Mouse (Mus musculus) kidney, embryonic 14.5 days (tissue): ENCODE data around the gene Slc22a13. TPM values are rescaled to one million over a fixed set of nuclear protein-coding genes. Genes with fewer than 3 reads are reported as not detected.

ENCODE experiments used
- ATAC-seq: fragments of 200-750 bp; cut with Nextera tagmentation; 2 replicates; pipeline ENCODE4 v1.8.0; 2017; ENCODE audit warnings: moderate number of reproducible peaks, mild to moderate bottlenecking, moderate TSS enrichment, moderate library complexity; ENCODE audit not compliant: low FRiP score, low TSS enrichment
- H3K27ac ChIP-seq: fragments of 300-500 bp; sonication (generic); 2 replicates; pipeline ENCODE4 v1.5.1; 2014; ENCODE audit warnings: low read depth, mild to moderate bottlenecking, low read length, moderate library complexity, mixed read lengths
- H3K27me3 ChIP-seq: fragments of 300-500 bp; sonication (generic); 2 replicates; pipeline ENCODE4 v1.6.1; 2014; ENCODE audit warnings: mild to moderate bottlenecking, low read length; ENCODE audit not compliant: control insufficient read depth, insufficient read depth
- H3K36me3 ChIP-seq: fragments of 300-500 bp; sonication (generic); 2 replicates; pipeline ENCODE4 v1.6.1; 2014; ENCODE audit warnings: low read length, mixed read lengths; ENCODE audit not compliant: control insufficient read depth, insufficient read depth
- H3K4me1 ChIP-seq: fragments of 300-500 bp; sonication (generic); 2 replicates; pipeline ENCODE4 v1.6.1; 2014; ENCODE audit warnings: low read length, mixed read lengths; ENCODE audit not compliant: control insufficient read depth, insufficient read depth
- H3K4me2 ChIP-seq: fragments of 300-500 bp; sonication (generic); replicated peaks from 2 replicates; pipeline ENCODE4 v1.6.1; 2014; ENCODE audit warnings: low read depth, mild to moderate bottlenecking, low read length
- H3K4me3 ChIP-seq: fragments of 300-500 bp; sonication (generic); 2 replicates; pipeline ENCODE4 v1.5.1; 2014; ENCODE audit warnings: mild to moderate bottlenecking, low read length
- H3K9ac ChIP-seq: fragments of 300-500 bp; sonication (generic); 2 replicates; pipeline ENCODE4 v1.6.1; 2014; ENCODE audit warnings: low read depth, mild to moderate bottlenecking, low read length, moderate library complexity
- H3K9me3 ChIP-seq: fragments of 300-500 bp; sonication (generic); 2 replicates; pipeline ENCODE4 v1.6.1; 2016; ENCODE audit warnings: low read length; ENCODE audit not compliant: control insufficient read depth
- WGBS: fragments of 180-500 bp; shearing (Covaris S2); extraction: QIAGEN DNeasy Blood & Tissue Kit; methylation state at CpG from one replicate; pipeline ENCODE4 v1.1.7; 2014; 5-methylcytosine and 5-hydroxymethylcytosine counted together
- polyA plus RNA-seq: library from polyadenylated mRNA; unstranded; fragments of >200 nt; fragmentation: Nextera tagmentation; extraction: Ambion mirVana; gene quantifications from 2 replicates; pipeline ENCODE4 v1.2.1, GENCODE M21; 2014

The Slc22a13 gene
- polyA plus RNA-seq, 1 experiment from 2014 or later, result 0.93 TPM

DNA sequence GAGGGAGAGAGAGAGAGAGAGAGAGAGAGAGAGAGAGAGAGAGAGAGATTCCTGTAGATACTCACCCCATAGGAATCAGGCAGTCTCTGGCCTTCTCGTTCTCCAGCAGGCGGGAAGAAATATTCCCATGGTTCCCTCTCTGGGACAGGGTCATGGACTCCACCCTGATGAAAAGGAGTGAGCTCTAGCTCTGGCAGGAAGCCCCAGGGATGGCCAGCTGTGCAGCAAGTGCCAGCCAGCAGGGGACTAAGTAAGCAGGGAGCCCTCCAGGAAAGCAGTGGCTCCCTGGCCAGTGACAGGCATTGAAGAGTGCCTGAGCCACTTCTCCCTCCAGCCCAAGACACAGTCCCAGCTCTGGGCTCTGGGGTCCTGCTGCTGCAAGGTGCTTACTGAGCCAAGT is 57.1 kb downstream of the Slc22a13 start:
- Histone ChIP-seq H3K4me2 (no peak overlapping the region), H3K4me3 (no peak overlapping the region), H3K36me3 (no peaks in the 10 kb centered on the region), H3K27me3 (no peaks in the 10 kb centered on the region), H3K4me1 (no peaks in the 10 kb centered on the region), H3K9ac (no peak overlapping the region), H3K9me3 (no peaks in the 10 kb centered on the region), H3K27ac (no peak overlapping the region)
- 56% methylated on average over 2 of the region's 2 CpGs for WGBS
- no peak for ATAC-seq

DNA sequence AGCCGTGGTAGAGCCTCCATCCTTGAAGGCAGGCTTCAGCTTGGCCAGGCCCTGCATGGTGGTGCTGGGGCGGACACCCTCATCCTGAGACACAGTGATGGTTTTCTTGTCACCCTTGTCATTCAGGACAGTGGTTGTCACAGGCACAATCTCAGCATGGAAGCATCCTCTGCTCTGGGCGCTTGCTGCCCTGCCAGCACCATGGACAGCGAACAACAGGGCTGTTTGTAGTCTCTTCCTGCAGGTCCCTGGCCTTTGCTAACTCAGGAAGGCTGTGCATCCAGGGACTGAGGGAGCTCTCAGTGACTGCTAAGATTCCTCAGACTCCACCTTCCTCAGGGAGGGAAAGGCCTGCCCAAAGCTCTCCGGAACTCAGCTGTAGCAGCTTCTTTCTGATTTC is 59.3 kb downstream of the Slc22a13 start:
- H3K27me3 ChIP-seq, result no peaks in the 10 kb centered on the region
- H3K9me3 ChIP-seq, result no peaks in the 10 kb centered on the region
- no peaks in the 10 kb centered on the region for H3K36me3 ChIP-seq
- no peak overlapping the region for H3K27ac ChIP-seq
- WGBS, result 20% methylated on average over 5 of the region's 5 CpGs
- ATAC-seq, result no peak
- no peak overlapping the region for H3K4me2 ChIP-seq
- no peak overlapping the region for H3K4me3 ChIP-seq
- H3K9ac ChIP-seq, result no peak overlapping the region
- no peaks in the 10 kb centered on the region for H3K4me1 ChIP-seq

- no peak for ATAC-seq
- no peaks in the 10 kb centered on the region for H3K36me3 ChIP-seq
- no peaks in the 10 kb centered on the region for H3K4me1 ChIP-seq
- WGBS, result 76% methylated on average over 13 of the region's 13 CpGs
- no peaks in the 10 kb centered on the region for H3K27me3 ChIP-seq
- no peak overlapping the region for H3K27ac ChIP-seq
- no peak overlapping the region for H3K9ac ChIP-seq
- H3K4me2 ChIP-seq, result no peak overlapping the region
- no peaks in the 10 kb centered on the region for H3K9me3 ChIP-seq
- H3K4me3 ChIP-seq, result no peak overlapping the region
Observed at GRCm38 (mm10) chr9:119146098-119146770, 62.7 kb downstream of the Slc22a13 start.

DNA sequence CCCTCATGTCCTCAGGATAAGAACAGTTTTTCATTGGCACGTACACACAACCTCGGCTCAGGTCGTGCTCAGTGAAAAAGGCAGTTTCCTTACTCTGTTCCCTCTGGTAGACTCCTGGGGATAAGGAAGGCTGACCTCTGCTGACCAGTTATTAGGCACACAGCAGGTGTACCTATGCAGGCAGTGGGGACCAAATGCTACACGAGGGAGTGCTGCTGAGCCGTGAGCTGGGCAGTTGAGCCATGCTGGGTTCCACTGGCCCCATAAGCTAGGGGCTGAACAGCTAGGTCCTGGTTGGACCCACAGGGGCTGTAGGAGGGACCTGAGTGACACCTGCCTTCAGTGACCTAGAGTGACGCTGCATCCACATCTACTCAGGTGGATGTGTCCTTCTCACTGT is 63.3 kb downstream of the Slc22a13 start:
- Histone ChIP-seq H3K9ac (no peak overlapping the region), H3K4me3 (no peak overlapping the region)

DNA sequence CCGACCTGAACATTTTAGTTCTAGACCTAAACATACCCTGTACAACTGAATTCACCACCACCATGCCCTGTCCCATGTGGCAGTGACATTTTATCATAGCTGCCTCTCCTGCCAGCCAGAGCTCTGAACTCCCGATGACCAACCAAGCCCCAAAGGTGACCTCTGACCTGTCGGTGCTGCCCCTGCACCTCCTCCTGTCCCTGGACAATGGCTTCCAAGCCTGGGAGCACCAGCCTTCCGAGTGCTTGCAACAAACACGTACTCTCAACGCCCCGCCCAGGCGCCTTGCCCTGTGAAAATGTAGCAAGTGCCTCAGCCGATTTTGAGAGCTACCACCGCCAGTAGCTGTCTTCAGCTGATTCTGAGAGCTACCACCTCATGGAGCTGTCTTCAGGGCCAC is 63.8 kb downstream of the Slc22a13 start:
- no peak for ATAC-seq
- H3K27me3 ChIP-seq, result no peaks in the 10 kb centered on the region
- no peak overlapping the region for H3K4me2 ChIP-seq
- 70% methylated on average over 10 of the region's 10 CpGs for WGBS
- H3K27ac ChIP-seq, result no peak overlapping the region
- H3K4me1 ChIP-seq, result no peaks in the 10 kb centered on the region
- no peaks in the 10 kb centered on the region for H3K9me3 ChIP-seq
- H3K4me3 ChIP-seq, result no peak overlapping the region
- no peaks in the 10 kb centered on the region for H3K36me3 ChIP-seq
- H3K9ac ChIP-seq, result no peak overlapping the region

More for the DNA sequence above, 63.3 kb downstream of the Slc22a13 start:
- no peaks in the 10 kb centered on the region for H3K36me3 ChIP-seq
- no peaks in the 10 kb centered on the region for H3K4me1 ChIP-seq
- H3K4me2 ChIP-seq, result no peak overlapping the region
- no peaks in the 10 kb centered on the region for H3K27me3 ChIP-seq
- 65% methylated on average over 6 of the region's 6 CpGs for whole genome bisulfite sequencing
- H3K27ac ChIP-seq, result no peak overlapping the region
- no peaks in the 10 kb centered on the region for H3K9me3 ChIP-seq
- no peak for ATAC-seq

DNA sequence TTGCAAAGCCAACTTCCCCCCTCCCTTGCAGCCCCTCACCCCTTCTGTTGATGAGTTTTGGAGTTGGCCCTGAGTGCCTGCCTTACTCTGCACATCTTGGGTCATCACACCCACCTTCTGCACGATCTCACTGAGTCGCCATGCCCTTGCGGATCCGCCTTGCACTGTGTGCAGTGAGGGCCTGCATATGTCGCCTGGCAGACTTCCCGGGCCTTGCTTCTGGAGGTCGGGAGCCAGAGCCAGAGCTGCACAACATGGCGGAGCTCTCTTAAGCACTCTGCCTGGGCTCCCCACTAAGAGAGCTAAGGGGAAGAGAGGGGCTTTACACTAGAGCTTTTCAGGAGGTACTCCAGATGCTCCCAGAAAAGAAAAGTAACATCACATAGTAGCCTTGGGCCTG is 64.2 kb downstream of the Slc22a13 start:
- no peak for ATAC-seq
- WGBS, result 81% methylated on average over 8 of the region's 8 CpGs
- Histone ChIP-seq H3K9ac (no peak overlapping the region), H3K36me3 (no peaks in the 10 kb centered on the region), H3K4me1 (no peaks in the 10 kb centered on the region), H3K4me2 (no peak overlapping the region), H3K27ac (no peak overlapping the region), H3K27me3 (no peaks in the 10 kb centered on the region), H3K9me3 (no peaks in the 10 kb centered on the region), H3K4me3 (no peak overlapping the region)

DNA sequence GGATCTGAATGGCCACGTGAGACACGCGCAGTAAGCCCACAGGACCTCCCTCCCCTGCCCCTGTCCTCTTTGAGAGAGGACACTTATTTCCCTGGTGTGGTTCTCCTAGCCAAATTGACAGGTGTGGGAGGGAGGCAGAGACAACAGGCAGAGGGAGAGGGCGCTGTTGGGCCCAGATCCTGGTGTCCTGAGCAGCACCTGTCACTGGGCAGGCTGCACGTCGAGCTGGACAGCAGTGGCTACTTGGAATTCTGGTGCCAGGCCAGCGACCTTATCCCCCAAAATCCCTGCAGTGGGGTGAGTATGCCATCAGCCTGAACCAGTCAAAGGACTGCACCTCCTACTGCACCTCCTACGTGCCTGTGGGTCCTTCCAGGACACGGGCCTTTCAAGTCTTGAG is 65.5 kb downstream of the Slc22a13 start:
- Histone ChIP-seq H3K27me3 (no peaks in the 10 kb centered on the region), H3K9me3 (no peaks in the 10 kb centered on the region), H3K9ac (no peak overlapping the region), H3K27ac (no peak overlapping the region), H3K4me1 (no peaks in the 10 kb centered on the region), H3K4me3 (no peak overlapping the region), H3K36me3 (no peaks in the 10 kb centered on the region), H3K4me2 (no peak overlapping the region)
- ATAC-seq, result no peak
- WGBS, result 67% methylated on average over 9 of the region's 9 CpGs

Other genes with a start within 250 kb of the Slc22a13 start
- gene Vill, start 156.3 kb downstream of the Slc22a13 start, polyA plus RNA-seq, result 26.6 and 40.4 TPM in 2 replicates
- 18.5 and 18.7 TPM in 2 replicates for gene Plcd1, start 115.6 kb downstream of the Slc22a13 start, polyA plus RNA-seq
- gene Dlec1, start 106.6 kb downstream of the Slc22a13 start, polyA plus RNA-seq, result 2.4 and 3.2 TPM in 2 replicates
- gene Acaa1b, start 52.0 kb downstream of the Slc22a13 start, polyA plus RNA-seq, result 8.1 and 13.5 TPM in 2 replicates
- gene Gm47289, start 49.9 kb downstream of the Slc22a13 start, polyA plus RNA-seq, result not detected in 2 replicates
- 11.9 and 18.9 TPM in 2 replicates for gene Oxsr1, start 113.3 kb upstream of the Slc22a13 start, polyA plus RNA-seq
- gene Acaa1a, start 130.6 kb upstream of the Slc22a13 start, polyA plus RNA-seq, result 74.5 and 87.7 TPM in 2 replicates
- gene Myd88, start 132.3 kb upstream of the Slc22a13 start, polyA plus RNA-seq, result 17.5 and 21.3 TPM in 2 replicates
- 7.2 and 17.9 TPM in 2 replicates for gene Xylb, start 148.3 kb upstream of the Slc22a13 start, polyA plus RNA-seq
- not detected in 2 replicates for gene Slc22a14, start 156.5 kb upstream of the Slc22a13 start, polyA plus RNA-seq
- 57.4 and 67.0 TPM in 2 replicates for gene Acvr2b, start 193.0 kb upstream of the Slc22a13 start, polyA plus RNA-seq
- 21.4 and 27.8 TPM in 2 replicates for gene Exog, start 235.8 kb upstream of the Slc22a13 start, polyA plus RNA-seq